Mouse (Mus musculus): ENCODE measurements at regions not wholly inside any gene's neighbourhood (a gene's known extent, or its start where the extent isn't known, plus 50 kb on each side); places are given as distances from the start of the nearest gene placed in this dataset.

GRCm38 (mm10) chr14:120600414-120600935 lies 122.2 kb downstream of the Rap2a start:
- TF ChIP-seq POLR2A (IDR thresholded peaks at IDR 0.05; ENCODE audit: extremely low read depth, insufficient read depth, low read length) (no peak), CTCF (IDR thresholded peaks at IDR 0.05; ENCODE audit: extremely low read depth, insufficient read depth, low read length) (no peak)

Data from cortical plate, adult 2 months (tissue).